Mouse (Mus musculus) hindbrain, embryonic 14.5 days (tissue): ENCODE measurements around the gene Gpr108. TPM values are rescaled to one million over a fixed set of nuclear protein-coding genes. Genes with fewer than 3 reads are reported as not detected.
A peak's percentile ranks its signal among the peaks of the same experiment; 100 is the strongest.

Source experiments
- ATAC-seq: fragments of 200-750 bp; cut with Nextera tagmentation; 2 replicates; pipeline ENCODE4 v1.8.0; 2017; ENCODE audit warnings: moderate number of reproducible peaks, mild to moderate bottlenecking, moderate TSS enrichment, moderate library complexity; ENCODE audit not compliant: low FRiP score
- DNase-seq: peaks from one replicate; pipeline ENCODE4 v3.0.0-alpha.2; 2015; ENCODE audit warnings: low spot score
- H3K27ac ChIP-seq: fragments of 300-500 bp; sonication (generic); 2 replicates; pipeline ENCODE4 v1.5.1; 2014; ENCODE audit warnings: mild to moderate bottlenecking, moderate library complexity
- H3K27me3 ChIP-seq: fragments of 300-500 bp; sonication (generic); 2 replicates; pipeline ENCODE4 v1.6.1; 2014; ENCODE audit warnings: mild to moderate bottlenecking, low read length, mixed read lengths; ENCODE audit not compliant: control insufficient read depth, insufficient read depth
- H3K36me3 ChIP-seq: fragments of 300-500 bp; sonication (generic); replicated peaks from 2 replicates; pipeline ENCODE4 v1.6.1; 2014; ENCODE audit not compliant: control insufficient read depth, insufficient read depth
- H3K4me1 ChIP-seq: fragments of 300-500 bp; sonication (generic); replicated peaks from 2 replicates; pipeline ENCODE4 v1.6.1; 2014; ENCODE audit warnings: antibody characterized with exemption, low read length, mixed read lengths; ENCODE audit not compliant: control insufficient read depth, insufficient read depth
- H3K4me2 ChIP-seq: fragments of 300-500 bp; sonication (generic); replicated peaks from 2 replicates; pipeline ENCODE4 v1.6.1; 2014; ENCODE audit warnings: mild to moderate bottlenecking, moderate library complexity
- H3K4me3 ChIP-seq: fragments of 300-500 bp; sonication (generic); replicated peaks from 2 replicates; pipeline ENCODE4 v1.5.1; 2014; ENCODE audit warnings: mild to moderate bottlenecking, low read length
- H3K9ac ChIP-seq: fragments of 300-500 bp; sonication (generic); 2 replicates; pipeline ENCODE4 v1.6.1; 2014
- H3K9me3 ChIP-seq: fragments of 300-500 bp; sonication (generic); 2 replicates; pipeline ENCODE4 v1.6.1; 2016; ENCODE audit warnings: low read length; ENCODE audit not compliant: control insufficient read depth
- WGBS: fragments of 180-500 bp; shearing (Covaris S2); extraction: QIAGEN DNeasy Blood & Tissue Kit; methylation state at CpG from one replicate; pipeline ENCODE4 v1.1.7; 2014; 5-methylcytosine and 5-hydroxymethylcytosine counted together
- polyA plus RNA-seq: library from polyadenylated mRNA; unstranded; fragments of >200 nt; fragmentation: Nextera tagmentation; extraction: Ambion mirVana; gene quantifications from 2 replicates; pipeline ENCODE4 v1.2.1, GENCODE M21; 2014

Gpr108 gene
- polyA plus RNA-seq, 1 experiment from 2014 or later = 22.1 TPM

DNA sequence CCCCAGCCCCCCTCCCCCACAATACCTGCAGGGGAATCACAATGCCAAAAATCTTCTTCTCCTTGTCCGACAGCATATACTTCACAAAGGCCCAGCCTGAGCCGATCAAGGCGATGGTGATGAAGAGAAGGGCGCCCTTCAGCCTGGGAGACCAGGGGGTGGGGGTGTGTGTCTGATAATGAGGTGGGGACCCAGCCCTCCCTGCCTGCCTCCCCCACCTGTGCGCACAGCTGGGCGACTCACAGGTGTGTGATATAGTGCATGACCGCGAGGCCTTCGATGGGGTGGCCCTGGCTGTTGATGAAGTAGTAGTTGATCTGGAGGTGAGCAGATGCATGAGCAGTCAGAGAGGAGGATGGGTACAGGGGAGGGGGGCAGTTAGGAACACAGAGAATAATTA is 11.1 kb downstream of the Gpr108 start:
- Histone ChIP-seq H3K27ac (no peak overlapping the region), H3K4me2 (no peak overlapping the region), H3K4me1 (no peaks in the 10 kb centered on the region), H3K36me3 (peaks cover 32% of the 10 kb centered on the region), H3K9ac (no peak overlapping the region), H3K9me3 (no peaks in the 10 kb centered on the region), H3K4me3 (no peak overlapping the region), H3K27me3 (no peaks in the 10 kb centered on the region)
- WGBS = 96% methylated on average over 9 of the region's 9 CpGs
- DNase-seq (no peak), ATAC-seq (peak; percentile 25; the same call in 1 of the 2 replicates)

- H3K9ac ChIP-seq = no peak overlapping the region
- WGBS = 92% methylated on average over 5 of the region's 5 CpGs
- no peaks in the 10 kb centered on the region for H3K9me3 ChIP-seq
- no peak overlapping the region for H3K27ac ChIP-seq
- no peak for ATAC-seq
- H3K4me1 ChIP-seq = no peaks in the 10 kb centered on the region
- H3K36me3 ChIP-seq = peaks cover 26% of the 10 kb centered on the region
- no peaks in the 10 kb centered on the region for H3K27me3 ChIP-seq
- H3K4me3 ChIP-seq = no peak overlapping the region
- DNase-seq = no peak
- no peak overlapping the region for H3K4me2 ChIP-seq
These were observed 12.4 kb downstream of the Gpr108 start for GRCm38 (mm10) chr17:57235803-57236202.

GRCm38 (mm10) chr17:57234254-57234928 is 13.9 kb downstream of the Gpr108 start:
- ATAC-seq = no peak
- WGBS = 90% methylated on average over 12 of the region's 12 CpGs

GRCm38 (mm10) chr17:57233038-57233437 is 15.2 kb downstream of the Gpr108 start:
- Histone ChIP-seq H3K27ac (no peak overlapping the region), H3K9me3 (no peaks in the 10 kb centered on the region), H3K4me1 (no peaks in the 10 kb centered on the region), H3K4me3 (no peak overlapping the region), H3K4me2 (no peak overlapping the region), H3K9ac (no peak overlapping the region), H3K27me3 (no peaks in the 10 kb centered on the region), H3K36me3 (peaks cover 26% of the 10 kb centered on the region)
- ATAC-seq (no peak), DNase-seq (no peak)
- 49% methylated on average over 7 of the region's 7 CpGs for WGBS

More at GRCm38 (mm10) chr17:57234254-57234928, 13.9 kb downstream of the Gpr108 start:
- no peak overlapping the region for H3K27ac ChIP-seq
- no peaks in the 10 kb centered on the region for H3K9me3 ChIP-seq
- H3K36me3 ChIP-seq = peaks cover 26% of the 10 kb centered on the region
- no peak overlapping the region for H3K4me3 ChIP-seq
- H3K27me3 ChIP-seq = no peaks in the 10 kb centered on the region
- DNase-seq = no peak
- no peak overlapping the region for H3K4me2 ChIP-seq
- no peak overlapping the region for H3K9ac ChIP-seq
- H3K4me1 ChIP-seq = no peaks in the 10 kb centered on the region

DNA sequence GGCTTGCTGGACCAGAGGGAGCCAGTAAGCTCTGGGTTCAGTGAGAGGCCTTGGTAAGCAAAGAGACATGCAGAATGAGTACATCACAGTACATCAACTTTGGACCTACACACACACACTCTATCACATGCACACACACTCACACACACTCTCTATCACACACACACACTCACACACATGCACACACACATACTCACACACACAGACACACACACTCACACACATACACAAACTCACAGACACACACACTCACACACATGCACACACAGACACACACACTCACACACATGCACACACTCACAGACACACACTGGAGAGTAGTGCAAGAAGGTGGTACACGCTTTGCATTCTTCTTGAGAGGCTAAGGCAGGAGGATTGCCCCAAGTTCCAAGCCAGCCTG is 16.0 kb downstream of the Gpr108 start:
- Histone ChIP-seq H3K36me3 (peaks cover 21% of the 10 kb centered on the region), H3K9me3 (no peaks in the 10 kb centered on the region), H3K4me1 (no peaks in the 10 kb centered on the region), H3K9ac (no peak overlapping the region), H3K4me2 (no peak overlapping the region), H3K4me3 (no peak overlapping the region), H3K27ac (no peak overlapping the region), H3K27me3 (no peaks in the 10 kb centered on the region)
- 88% methylated on average over 1 of the region's 1 CpGs for WGBS
- no peak for DNase-seq
- ATAC-seq = no peak

DNA sequence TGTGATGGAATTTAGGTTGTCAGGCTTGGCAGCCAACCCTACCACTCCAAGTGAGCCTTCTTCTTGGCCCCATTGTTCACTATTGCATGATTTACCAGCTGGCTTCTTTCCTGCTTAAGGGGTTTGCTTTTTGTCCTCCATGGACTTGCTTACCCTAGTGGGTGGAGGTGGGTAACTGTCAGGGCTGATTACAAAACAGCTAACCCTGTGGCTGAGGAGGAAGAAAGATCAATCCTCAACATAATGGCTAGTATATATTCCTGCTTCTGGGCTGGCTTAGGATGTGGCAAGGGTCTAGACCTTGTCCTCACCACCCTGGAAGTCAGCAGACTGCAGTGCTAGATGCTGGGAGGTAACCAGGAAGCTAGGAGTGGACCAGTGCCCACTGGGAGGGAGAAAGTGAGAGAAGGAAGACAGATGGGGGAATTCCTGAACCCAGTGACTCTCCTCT is 16.9 kb downstream of the Gpr108 start:
- Histone ChIP-seq H3K27me3 (no peaks in the 10 kb centered on the region), H3K36me3 (peaks cover 15% of the 10 kb centered on the region), H3K4me1 (no peaks in the 10 kb centered on the region), H3K27ac (no peak overlapping the region), H3K9ac (no peak overlapping the region), H3K4me3 (no peak overlapping the region), H3K9me3 (no peaks in the 10 kb centered on the region), H3K4me2 (no peak overlapping the region)
- ATAC-seq (no peak), DNase-seq (no peak)

GRCm38 (mm10) chr17:57230728-57231125 is 17.5 kb downstream of the Gpr108 start:
- H3K9ac ChIP-seq = no peak overlapping the region
- no peak for DNase-seq
- H3K9me3 ChIP-seq = no peaks in the 10 kb centered on the region
- no peaks in the 10 kb centered on the region for H3K4me1 ChIP-seq
- ATAC-seq = no peak
- H3K36me3 ChIP-seq = peaks cover 9% of the 10 kb centered on the region; the same call in 1 of the 2 replicates
- no peaks in the 10 kb centered on the region for H3K27me3 ChIP-seq
- no peak overlapping the region for H3K4me2 ChIP-seq
- H3K4me3 ChIP-seq = no peak overlapping the region
- 76% methylated on average over 6 of the region's 6 CpGs for WGBS
- no peak overlapping the region for H3K27ac ChIP-seq

DNA sequence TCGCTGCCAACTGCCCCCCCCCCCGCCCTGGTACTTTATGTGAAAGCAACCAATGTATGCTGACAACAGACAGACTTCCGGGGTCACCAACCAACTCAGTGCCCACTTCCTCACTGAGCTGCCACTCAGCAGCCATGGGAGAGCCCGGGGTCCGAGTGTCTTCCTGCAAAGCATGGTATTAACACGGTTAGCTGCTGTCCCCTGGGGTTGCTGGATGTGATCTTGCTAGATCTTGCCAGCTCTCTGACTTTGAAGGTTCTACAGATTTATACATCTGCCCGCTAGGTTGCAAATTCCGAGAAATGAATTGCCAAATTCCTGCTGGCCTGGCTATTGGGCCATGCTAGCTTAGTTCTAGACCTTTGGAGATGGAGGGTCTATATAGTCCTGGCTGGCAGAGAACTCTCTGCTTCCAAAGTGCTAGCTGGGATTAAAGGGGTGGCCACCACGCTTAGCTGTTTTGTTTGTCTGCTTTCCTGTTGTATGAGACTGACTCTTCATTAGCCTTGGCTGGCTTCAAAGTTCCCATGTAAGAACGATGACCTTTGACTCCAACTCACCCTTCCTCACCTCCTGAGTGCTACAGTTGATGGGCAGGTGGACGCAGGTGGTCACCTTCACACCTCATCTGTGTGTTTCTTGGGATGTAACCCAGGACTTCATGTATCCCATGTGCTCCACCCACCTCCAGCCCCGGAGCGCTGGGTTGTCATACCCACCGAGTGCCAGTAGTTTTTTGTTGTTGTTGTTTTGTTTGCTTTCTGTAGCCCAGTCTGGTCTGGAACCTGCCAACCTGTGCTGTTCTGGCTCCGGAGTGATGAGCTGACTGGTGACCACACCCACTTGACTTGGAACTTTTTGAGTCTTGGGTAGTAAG is 18.2 kb downstream of the Gpr108 start:
- Histone ChIP-seq H3K4me2 (no peak overlapping the region), H3K27ac (no peak overlapping the region), H3K27me3 (no peaks in the 10 kb centered on the region), H3K36me3 (peaks cover 6% of the 10 kb centered on the region; the same call in 1 of the 2 replicates), H3K9me3 (no peaks in the 10 kb centered on the region), H3K4me3 (no peak overlapping the region), H3K9ac (no peak overlapping the region), H3K4me1 (no peaks in the 10 kb centered on the region)
- no peak for DNase-seq
- WGBS = 71% methylated on average over 15 of the region's 15 CpGs
- no peak for ATAC-seq

DNA sequence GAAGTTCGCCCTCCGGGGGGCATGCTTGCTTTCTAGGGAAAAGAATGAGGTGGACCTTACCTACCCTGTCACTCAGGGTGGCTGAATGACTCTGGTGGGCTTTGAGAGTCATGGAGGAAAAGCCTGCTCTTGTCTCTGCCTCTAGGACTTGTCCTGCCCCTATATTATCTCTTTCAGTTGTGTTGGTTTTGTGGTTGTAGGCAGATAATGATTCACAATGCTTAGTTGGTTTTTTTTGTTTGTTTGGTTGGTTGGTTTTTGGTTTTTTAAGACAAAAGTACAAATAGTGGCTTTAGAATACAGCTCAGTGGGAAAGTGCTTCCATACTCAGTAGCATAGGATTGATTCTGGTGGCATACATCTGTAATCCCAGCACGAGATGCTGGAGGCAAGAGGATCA is 19.4 kb downstream of the Gpr108 start:
- Histone ChIP-seq H3K27me3 (no peaks in the 10 kb centered on the region), H3K9ac (no peak overlapping the region), H3K4me1 (no peaks in the 10 kb centered on the region), H3K4me3 (no peak overlapping the region), H3K9me3 (no peaks in the 10 kb centered on the region), H3K4me2 (no peak overlapping the region), H3K36me3 (no peaks in the 10 kb centered on the region), H3K27ac (no peak overlapping the region)
- 86% methylated on average over 3 of the region's 3 CpGs for WGBS
- ATAC-seq (no peak), DNase-seq (no peak)
